In the genomic region with DNA sequence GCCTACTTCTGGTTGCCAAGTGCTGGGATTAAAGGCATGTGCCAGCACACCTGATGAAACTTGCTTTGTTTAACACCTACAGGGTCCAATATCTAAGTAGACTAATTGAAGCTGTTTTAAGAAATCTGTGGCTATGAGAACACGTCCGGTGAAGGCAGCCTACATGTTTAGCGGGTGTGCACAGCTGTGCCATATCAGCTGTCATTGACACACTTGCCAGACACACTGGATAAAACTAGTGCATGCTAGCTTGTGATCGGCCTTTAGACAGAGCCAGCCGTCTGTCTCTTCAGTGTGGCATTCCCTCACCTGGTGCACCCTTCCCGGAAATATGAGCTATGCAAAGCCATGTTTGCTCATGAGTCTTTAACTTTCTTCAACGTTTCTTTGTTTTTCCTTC, we compare ENCODE assay signal across 29 mouse cellular contexts. TPM values are rescaled to one million over a fixed set of nuclear protein-coding genes. Genes with fewer than 3 reads are reported as not detected.
DNase-seq lines count a peak whose midpoint lies in the region; ATAC-seq and TF ChIP-seq lines count a peak whose summit lies in the region.
"Had no signal": no experiment of that assay in that cellular context is flagged by ENCODE, and none has a peak within 500 bp of the region (broad histone marks: within the 10 kb centered on the region; RNA-seq: fewer than 3 reads in every experiment).

No protein-coding gene starts in this region.

- DNase-seq in heart, embryonic 10.5 days (ENCODE audit: low spot score): no peak
- peak; percentile 39 for DNase-seq in kidney, postnatal 0 days (ENCODE audit: low spot score)
- DNase-seq in kidney, adult 18-20 months: no peak
- DNase-seq in liver, adult 2 months (ENCODE audit: extremely low read depth, low read depth, low spot score): peak; percentile 65
- DNase-seq in liver: no peak
- DNase-seq: adrenal gland, postnatal 14 days; cerebellum, adult 11 months; cerebellum, adult 9-10 months; cerebellum, postnatal 36 days; gastrocnemius, postnatal 25 days; layer of hippocampus, adult 9-11 months; right cerebral cortex, adult 18-20 months; spleen, adult 18-20 months; thymus, postnatal 14 days had no signal

- ATAC-seq in heart, embryonic 15.5 days (replicated peaks; ENCODE audit: insufficient number of reproducible peaks, insufficient read depth, low FRiP score, low read depth): no peak
- no peak for ATAC-seq in kidney, postnatal 0 days (replicated peaks; ENCODE audit: low FRiP score, low read depth)
- ATAC-seq: CD4-positive, CD25-positive, alpha-beta regulatory T cell, adult 4 months; forebrain, embryonic 15.5 days; intestine, embryonic 16.5 days had no signal

- H3K4me3 ChIP-seq in heart, embryonic 15.5 days: no peak overlapping the region
- H3K4me3 ChIP-seq in heart, embryonic 10.5 days: no peak overlapping the region
- H3K4me3 ChIP-seq in kidney, postnatal 0 days (replicated peaks; ENCODE audit: low read depth, low read length): no peak overlapping the region
- H3K4me3 ChIP-seq in liver, adult 2 months (ENCODE audit: insufficient read depth, low read depth, low read length): no peak overlapping the region
- H3K4me3 ChIP-seq: embryonic facial prominence, embryonic 12.5 days; forebrain, embryonic 10.5 days; forebrain, embryonic 15.5 days; hindbrain, embryonic 13.5 days; limb, embryonic 10.5 days; limb, embryonic 15.5 days; liver, embryonic 15.5 days; megakaryocyte, embryonic 14.5 days; midbrain, embryonic 12.5 days; myocyte; neural tube, embryonic 12.5 days had no signal

- H3K79me2 ChIP-seq in liver, adult 2 months (ENCODE audit: control insufficient read depth, insufficient read depth, low read length): no peaks in the 10 kb centered on the region

- H3K27me3 ChIP-seq in heart, embryonic 15.5 days: no peaks in the 10 kb centered on the region
- no peaks in the 10 kb centered on the region for H3K27me3 ChIP-seq in heart, embryonic 10.5 days (ENCODE audit: insufficient read depth, poor library complexity, severe bottlenecking)
- H3K27me3 ChIP-seq in kidney, postnatal 0 days (ENCODE audit: insufficient read depth, low read length): no peaks in the 10 kb centered on the region
- H3K27me3 ChIP-seq in liver, adult 2 months (ENCODE audit: control insufficient read depth, insufficient read depth, low read length): no peaks in the 10 kb centered on the region
- H3K27me3 ChIP-seq: embryonic facial prominence, embryonic 12.5 days; forebrain, embryonic 15.5 days; hindbrain, embryonic 13.5 days; limb, embryonic 15.5 days; liver, embryonic 15.5 days; midbrain, embryonic 12.5 days; neural tube, embryonic 12.5 days had no signal

- 0 out of 2 replicates have a peak overlapping the region, but pooled peaks have one; percentile 11 for H3K27ac ChIP-seq in heart, embryonic 15.5 days
- H3K27ac ChIP-seq in heart, embryonic 10.5 days: no peak overlapping the region
- no peak overlapping the region for H3K27ac ChIP-seq in kidney, postnatal 0 days
- H3K27ac ChIP-seq in liver, adult 2 months (replicated peaks; ENCODE audit: insufficient read depth, low read depth, low read length): no peak overlapping the region
- H3K27ac ChIP-seq: embryonic facial prominence, embryonic 12.5 days; forebrain, embryonic 10.5 days; forebrain, embryonic 15.5 days; hindbrain, embryonic 13.5 days; limb, embryonic 10.5 days; limb, embryonic 15.5 days; liver, embryonic 15.5 days; midbrain, embryonic 12.5 days; neural tube, embryonic 12.5 days had no signal

- H3K9me3 ChIP-seq in heart, embryonic 15.5 days (replicated peaks): no peaks in the 10 kb centered on the region
- no peaks in the 10 kb centered on the region for H3K9me3 ChIP-seq in heart, embryonic 10.5 days
- no peaks in the 10 kb centered on the region for H3K9me3 ChIP-seq in kidney, postnatal 0 days (replicated peaks; ENCODE audit: low read length)
- H3K9me3 ChIP-seq: embryonic facial prominence, embryonic 12.5 days; forebrain, embryonic 10.5 days; forebrain, embryonic 15.5 days; hindbrain, embryonic 13.5 days; limb, embryonic 10.5 days; limb, embryonic 15.5 days; liver, embryonic 15.5 days; midbrain, embryonic 12.5 days; neural tube, embryonic 12.5 days had no signal

- TF ChIP-seq POLR2A in liver, adult 2 months (IDR thresholded peaks at IDR 0.05; ENCODE audit: extremely low read depth, insufficient read depth, low read length): no peak

- H3K4me1 ChIP-seq in heart, embryonic 15.5 days (replicated peaks): peaks cover 19% of the 10 kb centered on the region
- H3K4me1 ChIP-seq in heart, embryonic 10.5 days: peaks cover 26% of the 10 kb centered on the region
- no peaks in the 10 kb centered on the region for H3K4me1 ChIP-seq in kidney, postnatal 0 days (replicated peaks; ENCODE audit: insufficient read depth, low read length)
- peaks cover 10% of the 10 kb centered on the region; the same call in 1 of the 2 replicates for H3K4me1 ChIP-seq in liver, adult 2 months (ENCODE audit: control insufficient read depth, insufficient read depth, low read length)
- H3K4me1 ChIP-seq: embryonic facial prominence, embryonic 12.5 days; forebrain, embryonic 10.5 days; liver, embryonic 15.5 days; neural tube, embryonic 12.5 days had no signal

- TF ChIP-seq CTCF in kidney, postnatal 0 days (IDR thresholded peaks at IDR 0.05; ENCODE audit: low read depth): no peak
- TF ChIP-seq CTCF in liver, adult 2 months (IDR thresholded peaks at IDR 0.05; ENCODE audit: low read depth, low read length): no peak

- H3K9ac ChIP-seq in heart, embryonic 15.5 days: no peak overlapping the region
- no peak overlapping the region for H3K9ac ChIP-seq in kidney, postnatal 0 days (ENCODE audit: low read depth, low read length)
- no peak overlapping the region for H3K9ac ChIP-seq in liver, adult 2 months (ENCODE audit: low read depth, low read length)
- H3K9ac ChIP-seq: embryonic facial prominence, embryonic 12.5 days; forebrain, embryonic 15.5 days; hindbrain, embryonic 13.5 days; limb, embryonic 15.5 days; liver, embryonic 15.5 days; midbrain, embryonic 12.5 days; neural tube, embryonic 12.5 days had no signal

- peaks cover 8% of the 10 kb centered on the region; the same call in 1 of the 2 replicates for H3K36me3 ChIP-seq in heart, embryonic 15.5 days
- H3K36me3 ChIP-seq in heart, embryonic 10.5 days: peaks cover 29% of the 10 kb centered on the region
- peaks cover 15% of the 10 kb centered on the region; the same call in 1 of the 2 replicates for H3K36me3 ChIP-seq in kidney, postnatal 0 days (ENCODE audit: insufficient read depth, low read length)
- H3K36me3 ChIP-seq in liver, adult 2 months (ENCODE audit: control insufficient read depth, insufficient read depth, low read length): no peaks in the 10 kb centered on the region
- H3K36me3 ChIP-seq: forebrain, embryonic 15.5 days; liver, embryonic 15.5 days had no signal

- WGBS in heart, embryonic 15.5 days: 41% methylated on average over 7 of the region's 7 CpGs
- 73% methylated on average over 7 of the region's 7 CpGs for WGBS in heart, embryonic 10.5 days
- WGBS in kidney, postnatal 0 days: 46% methylated on average over 7 of the region's 7 CpGs
- WGBS in liver, adult 2 months: 59% methylated on average over 7 of the region's 7 CpGs

- no peak overlapping the region for H3K4me2 ChIP-seq in heart, embryonic 15.5 days
- no peak overlapping the region for H3K4me2 ChIP-seq in kidney, postnatal 0 days (ENCODE audit: low read length)
- H3K4me2 ChIP-seq: embryonic facial prominence, embryonic 12.5 days; forebrain, embryonic 15.5 days; hindbrain, embryonic 13.5 days; limb, embryonic 15.5 days; liver, embryonic 15.5 days; midbrain, embryonic 12.5 days; neural tube, embryonic 12.5 days had no signal

RNA-seq across cellular contexts. Expression of a gene that starts 37.4 kb away (rescaled TPM):
- polyA plus RNA-seq in heart, embryonic 15.5 days (2015; fragmentation: Nextera tagmentation; extraction: Ambion mirVana): 1.5 and 1.7 TPM in 2 replicates
- 0.11 and 0.17 TPM in 2 replicates for polyA plus RNA-seq in heart, embryonic 10.5 days (2016; fragmentation: Nextera tagmentation; extraction: Ambion mirVana)
- polyA plus RNA-seq in kidney, postnatal 0 days (2015; fragmentation: Nextera tagmentation; extraction: Ambion mirVana): 0.27 and 0.39 TPM in 2 replicates
- total RNA-seq in liver, adult 2 months (2014; rRNA removed): 0.34 and 0.37 TPM in 2 replicates
- 0.06 TPM in 1 of 2 replicates, not detected in the other for polyA plus RNA-seq in liver, adult 2 months (2012; rRNA removed)
- polyA plus RNA-seq: CD4-positive, CD25-positive, alpha-beta regulatory T cell, adult 4 months; forebrain, embryonic 10.5 days; forebrain, embryonic 15.5 days; limb, embryonic 10.5 days; liver, embryonic 15.5 days; midbrain, embryonic 12.5 days; midbrain, postnatal 0 days had no signal

Comparison
In these comparisons a context has a peak if more than half of its experiments do, and no peak if none do; other contexts are left out.
1. DNase-seq: peak in kidney, postnatal 0 days (single experiment) and liver, adult 2 months (single experiment); none in heart, embryonic 10.5 days (single experiment), kidney, adult 18-20 months (single experiment) and liver (single experiment).